Mouse (Mus musculus): ENCODE results near the gene Galk2. TPM values are rescaled to one million over a fixed set of nuclear protein-coding genes. Genes with fewer than 3 reads are reported as not detected.

Galk2 gene
- 10 to 100 TPM; 27.4 to 29.8 TPM for total RNA-seq (2021)

GRCm38 (mm10) chr2:125858521-125859280, at the start of gene Galk2, which contains the start of gene Cops2:
Gene Galk2 (plus strand): TSS chr2:125859109.
Gene Cops2 (minus strand): TSS chr2:125859139.
- DNase-seq: peak; percentile 93 to 96

GRCm38 (mm10) chr2:125809551-125809950, 49.4 kb upstream of the Galk2 start:
- DNase-seq: peak; percentile 58 to 61

- DNase-seq: no peak
Observed at GRCm38 (mm10) chr2:125811332-125811731, 47.6 kb upstream of the Galk2 start.

GRCm38 (mm10) chr2:125813972-125814595, 44.8 kb upstream of the Galk2 start:
- DNase-seq: no peak

GRCm38 (mm10) chr2:125820397-125820796, 38.5 kb upstream of the Galk2 start:
- no peak for DNase-seq

- DNase-seq: no peak
Observed at GRCm38 (mm10) chr2:125826201-125826600, 32.7 kb upstream of the Galk2 start.

GRCm38 (mm10) chr2:125827898-125828297, 31.0 kb upstream of the Galk2 start:
- no peak for DNase-seq

- DNase-seq: no peak
Observed at GRCm38 (mm10) chr2:125829924-125830323, 29.0 kb upstream of the Galk2 start.

- DNase-seq: no peak
Observed at GRCm38 (mm10) chr2:125838091-125838490, 20.8 kb upstream of the Galk2 start.

- DNase-seq: no peak
Observed at GRCm38 (mm10) chr2:125838708-125839284, 20.1 kb upstream of the Galk2 start.

- no peak for DNase-seq
Observed at GRCm38 (mm10) chr2:125851237-125851636, 7.7 kb upstream of the Galk2 start.

GRCm38 (mm10) chr2:125857707-125858106, 1.2 kb upstream of the Galk2 start:
- no peak for DNase-seq

GRCm38 (mm10) chr2:125863799-125864198, 4.9 kb downstream of the Galk2 start:
- no peak for DNase-seq

- no peak for DNase-seq
Observed at GRCm38 (mm10) chr2:125864551-125864950, 5.6 kb downstream of the Galk2 start.

- no peak for DNase-seq
Observed at GRCm38 (mm10) chr2:125865585-125865984, 6.7 kb downstream of the Galk2 start.

GRCm38 (mm10) chr2:125866058-125866740, 7.3 kb downstream of the Galk2 start:
- peak; percentile 20 to 37 for DNase-seq

- DNase-seq: no peak
Observed at GRCm38 (mm10) chr2:125868301-125868700, 9.4 kb downstream of the Galk2 start.

GRCm38 (mm10) chr2:125870159-125870558, 11.2 kb downstream of the Galk2 start:
- DNase-seq: no peak

GRCm38 (mm10) chr2:125885891-125886576, 27.1 kb downstream of the Galk2 start:
- no peak for DNase-seq

GRCm38 (mm10) chr2:125893096-125893495, 34.2 kb downstream of the Galk2 start:
- no peak for DNase-seq

GRCm38 (mm10) chr2:125895099-125895498, 36.2 kb downstream of the Galk2 start:
- DNase-seq: no peak

- DNase-seq: no peak
Observed at GRCm38 (mm10) chr2:125896355-125896754, 37.4 kb downstream of the Galk2 start.

Measured in layer of hippocampus, postnatal 36 days (tissue).